Mouse (Mus musculus): ENCODE measurements at regions not wholly inside any gene's neighbourhood (a gene's known extent, or its start where the extent isn't known, plus 50 kb on each side); places are given as distances from the start of the nearest gene placed in this dataset.

DNA sequence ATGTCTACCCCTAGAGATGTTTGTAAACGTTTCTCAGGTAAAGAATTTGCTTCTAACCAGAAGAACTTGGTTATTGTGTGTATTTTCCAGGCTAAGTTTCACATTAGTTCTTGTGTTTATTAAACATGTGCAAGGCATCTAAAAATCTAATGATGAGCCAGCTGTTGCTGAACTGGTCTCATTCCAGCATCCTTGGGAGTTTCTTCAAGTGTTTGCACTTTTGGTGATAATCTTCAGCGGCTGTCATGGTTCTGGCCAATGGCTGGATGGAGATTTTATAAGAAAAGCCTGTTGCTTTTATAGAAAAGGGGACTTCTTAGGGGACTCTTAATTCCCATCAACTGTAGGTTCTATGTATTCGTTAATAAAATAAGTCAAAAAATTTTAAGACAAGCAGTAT lies 229.1 kb downstream of the Gm11146 start:
- DNase-seq (ENCODE audit: low spot score), result peak; percentile 14
- ATAC-seq (replicated peaks; ENCODE audit: low FRiP score, low read depth), result no peak
- WGBS, result 84% methylated on average over 3 of the region's 3 CpGs
- no peak overlapping the region for H3K4me3 ChIP-seq (replicated peaks; ENCODE audit: low read depth, low read length)
- H3K4me1 ChIP-seq (replicated peaks; ENCODE audit: insufficient read depth, low read length), result no peaks in the 10 kb centered on the region
- no peaks in the 10 kb centered on the region for H3K9me3 ChIP-seq (replicated peaks; ENCODE audit: low read length)
- H3K36me3 ChIP-seq (ENCODE audit: insufficient read depth, low read length), result no peaks in the 10 kb centered on the region
- no peaks in the 10 kb centered on the region for H3K27me3 ChIP-seq (ENCODE audit: insufficient read depth, low read length)
- TF ChIP-seq CTCF (IDR thresholded peaks at IDR 0.05; ENCODE audit: low read depth), result no peak
- H3K27ac ChIP-seq, result no peak overlapping the region
- H3K4me2 ChIP-seq (ENCODE audit: low read length), result no peak overlapping the region
- no peak overlapping the region for H3K9ac ChIP-seq (ENCODE audit: low read depth, low read length)

DNA sequence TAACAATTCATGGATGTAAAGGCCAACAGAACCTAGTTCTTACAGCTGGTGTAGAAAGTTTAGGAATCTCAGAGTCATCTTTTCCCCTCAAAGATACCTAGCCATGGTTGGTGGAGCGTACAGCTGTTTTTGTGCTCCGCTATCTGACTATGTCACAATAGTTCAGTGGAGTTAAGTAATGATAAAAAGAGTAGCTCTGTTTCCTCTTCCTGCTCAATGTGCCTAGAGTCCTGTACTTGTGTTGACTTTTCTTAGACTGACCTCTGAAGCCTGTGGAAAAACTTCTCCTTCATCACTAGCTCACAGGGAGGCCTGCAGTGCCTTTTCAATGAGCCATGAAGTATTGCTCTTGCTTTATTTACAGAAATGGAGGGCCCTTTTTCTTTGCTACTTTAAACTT lies 232.1 kb downstream of the Gm11146 start:
- DNase-seq (ENCODE audit: low spot score) (no peak), ATAC-seq (replicated peaks; ENCODE audit: low FRiP score, low read depth) (no peak)
- no peaks in the 10 kb centered on the region for H3K9me3 ChIP-seq (replicated peaks; ENCODE audit: low read length)
- no peak overlapping the region for H3K4me2 ChIP-seq (ENCODE audit: low read length)
- TF ChIP-seq CTCF (IDR thresholded peaks at IDR 0.05; ENCODE audit: low read depth), result no peak
- no peak overlapping the region for H3K9ac ChIP-seq (ENCODE audit: low read depth, low read length)
- H3K36me3 ChIP-seq (ENCODE audit: insufficient read depth, low read length), result no peaks in the 10 kb centered on the region
- H3K4me1 ChIP-seq (replicated peaks; ENCODE audit: insufficient read depth, low read length), result no peaks in the 10 kb centered on the region
- no peaks in the 10 kb centered on the region for H3K27me3 ChIP-seq (ENCODE audit: insufficient read depth, low read length)
- H3K27ac ChIP-seq, result no peak overlapping the region
- H3K4me3 ChIP-seq (replicated peaks; ENCODE audit: low read depth, low read length), result no peak overlapping the region
- WGBS, result 71% methylated on average over 2 of the region's 2 CpGs

DNA sequence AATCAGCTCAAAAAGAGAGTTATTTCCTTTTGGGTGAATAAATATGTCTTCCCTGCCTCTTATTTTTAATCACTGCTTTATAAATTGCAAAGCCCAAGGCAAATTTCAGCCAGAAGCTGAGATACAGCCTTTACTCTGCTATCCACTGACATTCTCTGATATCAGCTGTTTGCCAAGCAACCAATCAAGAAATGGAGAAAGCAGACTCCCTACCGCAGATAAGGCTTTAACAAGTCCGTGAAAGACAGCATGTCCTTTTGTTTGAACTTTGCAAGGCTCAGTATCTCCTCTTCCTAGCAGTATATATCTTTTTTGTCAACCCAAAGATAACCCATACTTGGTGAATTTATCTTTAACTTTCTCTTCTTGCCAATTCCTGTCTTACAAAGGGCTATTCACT lies 236.6 kb downstream of the Gm11146 start:
- Histone ChIP-seq H3K4me2 (ENCODE audit: low read length) (no peak overlapping the region), H3K4me3 (replicated peaks; ENCODE audit: low read depth, low read length) (no peak overlapping the region), H3K27me3 (ENCODE audit: insufficient read depth, low read length) (no peaks in the 10 kb centered on the region), H3K4me1 (replicated peaks; ENCODE audit: insufficient read depth, low read length) (no peaks in the 10 kb centered on the region), H3K9me3 (replicated peaks; ENCODE audit: low read length) (no peaks in the 10 kb centered on the region), H3K9ac (ENCODE audit: low read depth, low read length) (no peak overlapping the region), H3K27ac (no peak overlapping the region), H3K36me3 (ENCODE audit: insufficient read depth, low read length) (no peaks in the 10 kb centered on the region)
- no peak for TF ChIP-seq CTCF (IDR thresholded peaks at IDR 0.05; ENCODE audit: low read depth)
- ATAC-seq (replicated peaks; ENCODE audit: low FRiP score, low read depth) (no peak), DNase-seq (ENCODE audit: low spot score) (no peak)
- WGBS, result 71% methylated on average over 2 of the region's 2 CpGs

DNA sequence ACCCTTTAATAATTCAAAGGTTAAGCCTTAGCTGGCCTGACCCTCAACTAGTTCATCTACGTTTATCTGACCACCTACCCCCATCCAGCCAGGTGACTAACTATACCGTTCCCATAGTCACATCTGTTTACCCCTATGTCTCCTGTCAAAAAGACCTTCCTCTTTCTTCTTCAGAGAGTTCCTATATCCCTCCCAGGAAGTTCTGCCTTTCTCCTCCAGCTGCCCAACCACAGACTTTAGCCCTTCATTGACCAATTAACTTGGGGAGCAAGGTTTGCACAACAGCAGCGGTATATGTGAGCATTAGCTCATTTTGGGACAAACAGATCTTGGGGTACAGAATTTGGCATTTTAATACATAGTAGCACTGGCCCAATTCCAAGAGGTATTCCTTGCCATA lies 237.5 kb downstream of the Gm11146 start:
- no peak for TF ChIP-seq CTCF (IDR thresholded peaks at IDR 0.05; ENCODE audit: low read depth)
- DNase-seq (ENCODE audit: low spot score) (no peak), ATAC-seq (replicated peaks; ENCODE audit: low FRiP score, low read depth) (no peak)
- Histone ChIP-seq H3K4me2 (ENCODE audit: low read length) (no peak overlapping the region), H3K36me3 (ENCODE audit: insufficient read depth, low read length) (no peaks in the 10 kb centered on the region), H3K4me3 (replicated peaks; ENCODE audit: low read depth, low read length) (no peak overlapping the region), H3K9me3 (replicated peaks; ENCODE audit: low read length) (no peaks in the 10 kb centered on the region), H3K27ac (no peak overlapping the region), H3K4me1 (replicated peaks; ENCODE audit: insufficient read depth, low read length) (no peaks in the 10 kb centered on the region), H3K9ac (ENCODE audit: low read depth, low read length) (no peak overlapping the region), H3K27me3 (ENCODE audit: insufficient read depth, low read length) (no peaks in the 10 kb centered on the region)
- WGBS, result 90% methylated on average over 3 of the region's 3 CpGs

DNA sequence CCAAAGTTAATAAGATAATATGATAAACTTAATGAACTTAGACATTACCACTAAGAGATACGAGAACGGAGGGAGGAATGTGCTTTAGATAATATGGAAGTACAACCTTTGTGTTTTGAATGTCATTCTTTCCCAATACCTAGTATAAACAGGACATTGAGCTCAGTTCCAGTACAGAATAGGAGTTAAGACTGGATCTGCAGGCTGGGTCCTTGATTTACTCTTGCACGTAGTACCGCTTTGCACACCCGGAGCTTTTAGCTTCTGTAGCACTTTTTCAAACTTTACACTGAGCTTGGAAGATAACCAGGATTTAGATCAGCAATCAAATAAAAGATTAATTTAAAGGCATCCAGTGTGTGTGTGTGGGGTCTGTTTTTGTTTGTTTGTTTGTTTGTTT lies 242.7 kb downstream of the Gm11146 start:
- DNase-seq (ENCODE audit: low spot score), result no peak
- no peak for ATAC-seq (replicated peaks; ENCODE audit: low FRiP score, low read depth)
- WGBS, result 88% methylated on average over 5 of the region's 5 CpGs
- Histone ChIP-seq H3K27me3 (ENCODE audit: insufficient read depth, low read length) (no peaks in the 10 kb centered on the region), H3K9ac (ENCODE audit: low read depth, low read length) (no peak overlapping the region), H3K36me3 (ENCODE audit: insufficient read depth, low read length) (no peaks in the 10 kb centered on the region), H3K4me3 (replicated peaks; ENCODE audit: low read depth, low read length) (no peak overlapping the region), H3K9me3 (replicated peaks; ENCODE audit: low read length) (no peaks in the 10 kb centered on the region), H3K27ac (no peak overlapping the region), H3K4me2 (ENCODE audit: low read length) (no peak overlapping the region), H3K4me1 (replicated peaks; ENCODE audit: insufficient read depth, low read length) (no peaks in the 10 kb centered on the region)
- no peak for TF ChIP-seq CTCF (IDR thresholded peaks at IDR 0.05; ENCODE audit: low read depth)

DNA sequence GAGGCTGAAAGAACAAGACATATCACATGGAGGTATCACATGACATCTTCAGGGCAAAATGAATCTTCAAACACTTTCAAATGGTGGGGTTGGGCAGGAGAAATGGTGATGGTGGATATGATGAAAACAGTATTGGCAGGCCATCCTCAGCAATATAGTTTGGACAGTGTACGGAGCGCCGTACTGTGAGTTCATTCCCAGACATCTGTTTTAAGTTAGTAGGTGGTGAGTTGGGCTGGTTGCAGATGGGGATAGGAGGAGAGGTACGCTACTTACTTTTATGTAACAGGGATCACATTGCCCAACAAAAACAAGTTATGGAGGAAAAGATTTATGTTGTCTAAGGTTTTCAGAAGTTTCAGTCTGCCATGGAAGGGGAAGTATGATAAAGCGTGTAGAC lies 246.6 kb downstream of the Gm11146 start:
- no peak overlapping the region for H3K4me3 ChIP-seq (replicated peaks; ENCODE audit: low read depth, low read length)
- H3K4me2 ChIP-seq (ENCODE audit: low read length), result no peak overlapping the region
- H3K27me3 ChIP-seq (ENCODE audit: insufficient read depth, low read length), result no peaks in the 10 kb centered on the region
- DNase-seq (ENCODE audit: low spot score), result no peak
- ATAC-seq (replicated peaks; ENCODE audit: low FRiP score, low read depth), result no peak
- TF ChIP-seq CTCF (IDR thresholded peaks at IDR 0.05; ENCODE audit: low read depth), result no peak
- WGBS, result 85% methylated on average over 5 of the region's 5 CpGs
- no peaks in the 10 kb centered on the region for H3K4me1 ChIP-seq (replicated peaks; ENCODE audit: insufficient read depth, low read length)
- H3K36me3 ChIP-seq (ENCODE audit: insufficient read depth, low read length), result no peaks in the 10 kb centered on the region
- no peak overlapping the region for H3K9ac ChIP-seq (ENCODE audit: low read depth, low read length)
- H3K9me3 ChIP-seq (replicated peaks; ENCODE audit: low read length), result no peaks in the 10 kb centered on the region
- no peak overlapping the region for H3K27ac ChIP-seq

DNA sequence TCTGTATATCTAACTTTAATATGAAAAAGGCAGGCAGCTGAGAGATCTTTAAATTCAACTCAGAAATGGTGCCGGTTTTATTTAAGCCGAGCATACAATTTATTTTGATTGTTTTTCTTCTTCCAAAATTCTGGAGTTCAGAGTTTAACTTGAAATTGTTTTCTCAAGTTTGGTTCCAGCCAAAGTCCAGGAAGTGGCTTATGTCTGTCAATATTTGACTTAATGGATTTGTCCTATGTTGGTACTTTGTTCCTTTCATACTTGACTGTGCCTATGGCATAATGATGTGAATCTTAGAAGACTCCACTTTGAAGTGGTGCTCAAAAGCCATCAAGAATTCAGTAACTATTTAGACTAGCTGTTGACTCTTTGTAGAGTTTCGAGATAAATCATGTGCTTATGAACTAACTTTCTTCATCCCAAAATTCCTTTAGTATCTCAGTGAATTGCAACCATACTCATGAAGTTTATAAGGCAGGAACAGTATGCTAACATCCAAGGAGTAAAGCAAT lies 247.6 kb downstream of the Gm11146 start:
- Histone ChIP-seq H3K27ac (no peak overlapping the region), H3K4me1 (replicated peaks; ENCODE audit: insufficient read depth, low read length) (no peaks in the 10 kb centered on the region), H3K36me3 (ENCODE audit: insufficient read depth, low read length) (no peaks in the 10 kb centered on the region), H3K4me3 (replicated peaks; ENCODE audit: low read depth, low read length) (no peak overlapping the region), H3K4me2 (ENCODE audit: low read length) (no peak overlapping the region), H3K9me3 (replicated peaks; ENCODE audit: low read length) (no peaks in the 10 kb centered on the region), H3K9ac (ENCODE audit: low read depth, low read length) (no peak overlapping the region), H3K27me3 (ENCODE audit: insufficient read depth, low read length) (no peaks in the 10 kb centered on the region)
- ATAC-seq (replicated peaks; ENCODE audit: low FRiP score, low read depth) (no peak), DNase-seq (ENCODE audit: low spot score) (no peak)
- 78% methylated on average over 3 of the region's 3 CpGs for WGBS
- no peak for TF ChIP-seq CTCF (IDR thresholded peaks at IDR 0.05; ENCODE audit: low read depth)
